Mouse (Mus musculus): Measurements from ENCODE around the gene Mpzl2.

DNA sequence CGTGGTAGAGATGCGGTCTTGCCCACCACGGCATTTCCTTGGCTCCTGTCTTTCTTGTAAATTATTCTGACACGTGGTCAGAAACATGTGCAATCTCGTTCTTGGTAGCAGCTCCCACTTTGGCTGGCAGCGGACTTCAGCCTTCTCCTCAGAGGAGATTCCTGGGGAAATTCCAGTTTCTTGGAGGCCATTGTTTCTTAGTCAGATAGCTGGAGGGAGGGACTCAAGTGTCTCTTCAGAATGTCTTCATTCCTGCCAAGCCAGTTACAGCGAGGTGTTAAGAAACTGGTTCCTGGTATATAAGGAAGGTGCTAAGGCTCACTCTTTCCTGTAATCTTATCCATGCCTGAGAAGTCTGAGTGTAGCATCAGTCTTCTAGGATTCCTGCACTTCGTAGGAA, 12.2 kb upstream of the Mpzl2 start:
- TF ChIP-seq POLR2A (IDR thresholded peaks at IDR 0.05; ENCODE audit: borderline replicate concordance, low read depth, low read length): no peak
- no peak for TF ChIP-seq CTCF (IDR thresholded peaks at IDR 0.05; ENCODE audit: low read depth, low read length)

All from bone marrow macrophage, adult 2 months (primary cell).